Mouse (Mus musculus): ENCODE data around the gene Nek6.

GRCm38 (mm10) chr2:38616072-38616471 lies 104.6 kb downstream of the Nek6 start:
- TF ChIP-seq POLR2A (IDR thresholded peaks at IDR 0.05; ENCODE audit: control insufficient read depth, low read depth, low read length) (no peak), CTCF (IDR thresholded peaks at IDR 0.05; ENCODE audit: control insufficient read depth, insufficient read depth, insufficient replicate concordance, low read depth, low read length) (no peak)
